Mouse (Mus musculus) gastrocnemius, adult 18-20 months (tissue): ENCODE data around the gene Btbd9. TPM values are rescaled to one million over a fixed set of nuclear protein-coding genes. Genes with fewer than 3 reads are reported as not detected.

ENCODE experiments used
- DNase-seq: peaks from one replicate; pipeline ENCODE4 v3.0.0; 2021; ENCODE audit warnings: low spot score
- total RNA-seq, 2 experiments: library from RNA; stranded (reverse); gene quantifications; 2 replicates each; pipeline ENCODE4 v1.2.3; 2021

The Btbd9 gene
- total RNA-seq, 2 experiments from 2014 or later = 11.5 to 15.2 TPM

- DNase-seq = no peak
Observed at GRCm38 (mm10) chr17:30253924-30254323, 322.4 kb downstream of the Btbd9 start.

DNA sequence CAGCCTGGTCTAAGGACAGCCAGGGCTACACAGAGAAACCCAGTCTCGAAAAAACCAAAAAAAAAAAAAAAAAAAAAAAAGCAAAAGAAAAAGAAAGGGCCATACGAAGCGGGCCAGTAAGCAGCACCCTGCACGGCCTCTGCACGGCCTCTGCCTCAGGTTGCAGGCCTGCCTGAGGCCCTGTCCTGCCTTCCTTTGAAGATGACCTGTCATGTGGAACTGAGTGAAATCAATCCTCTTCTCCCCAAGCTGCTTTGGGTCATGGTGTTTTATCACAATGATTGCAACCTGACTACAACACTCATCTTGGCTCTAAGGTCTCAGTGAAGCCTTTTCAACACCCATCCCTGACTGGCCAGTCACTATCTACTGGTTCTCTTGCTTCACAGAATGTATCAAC is 323.3 kb downstream of the Btbd9 start:
- no peak for DNase-seq

GRCm38 (mm10) chr17:30245308-30245706 is 331.0 kb downstream of the Btbd9 start:
- DNase-seq = no peak

DNA sequence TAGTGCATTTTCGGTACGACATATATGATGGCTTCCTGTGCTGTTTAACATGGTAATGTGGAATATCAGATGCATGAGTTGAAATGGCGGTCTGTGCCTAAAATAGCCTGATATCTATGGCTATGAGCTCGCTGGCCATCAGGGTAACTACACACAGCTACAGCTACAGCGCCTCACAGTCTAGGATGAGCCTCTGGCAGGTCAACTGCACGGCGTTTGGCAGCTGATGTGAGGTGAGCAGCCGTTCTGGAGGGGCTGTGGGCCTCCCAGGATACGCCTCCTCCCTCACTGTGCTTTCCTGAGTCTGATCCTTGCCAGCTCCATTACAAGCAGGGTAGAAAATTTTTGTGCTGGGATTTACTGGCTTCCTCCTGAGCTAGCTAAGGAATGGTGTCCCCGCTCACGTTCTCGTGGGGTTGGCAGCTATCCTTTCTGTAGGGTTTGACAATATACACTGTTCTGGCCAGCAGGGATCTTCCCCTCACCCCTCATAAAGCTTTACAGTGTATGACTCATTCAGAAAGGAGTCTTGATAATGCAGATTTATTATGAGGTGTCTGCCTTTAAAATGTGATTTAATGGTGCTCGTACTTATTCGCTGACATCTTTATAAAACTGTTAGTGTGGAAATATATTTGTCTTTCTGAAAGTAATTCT is 331.5 kb downstream of the Btbd9 start:
- DNase-seq = no peak

- peak; percentile 26 for DNase-seq
Observed at GRCm38 (mm10) chr17:30243540-30243939, 332.7 kb downstream of the Btbd9 start.

- no peak for DNase-seq
Observed at GRCm38 (mm10) chr17:30242647-30243046, 333.6 kb downstream of the Btbd9 start.

- no peak for DNase-seq
Observed at GRCm38 (mm10) chr17:30241720-30242322, 334.5 kb downstream of the Btbd9 start.

GRCm38 (mm10) chr17:30241061-30241460 is 335.2 kb downstream of the Btbd9 start:
- DNase-seq = no peak

DNA sequence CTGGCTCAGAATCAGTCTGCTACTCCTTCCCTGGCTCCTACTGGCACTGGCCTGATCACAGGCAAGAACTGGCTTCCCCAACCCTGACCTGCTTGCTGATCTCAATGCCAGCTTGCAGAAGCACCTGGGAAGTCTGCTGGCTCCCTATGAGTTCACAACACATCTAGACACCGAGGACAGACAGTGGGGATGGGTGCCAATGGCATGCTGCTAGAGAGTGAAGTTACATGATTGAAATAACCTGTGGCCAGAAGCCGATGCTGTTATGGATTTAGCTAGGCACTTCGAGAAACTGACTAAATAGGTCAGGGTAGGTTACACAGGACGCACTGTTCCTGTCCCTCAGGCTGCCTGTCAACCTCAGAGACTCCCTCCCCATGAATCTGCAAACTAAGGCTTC is 335.6 kb downstream of the Btbd9 start:
- peak; percentile 86 for DNase-seq

DNA sequence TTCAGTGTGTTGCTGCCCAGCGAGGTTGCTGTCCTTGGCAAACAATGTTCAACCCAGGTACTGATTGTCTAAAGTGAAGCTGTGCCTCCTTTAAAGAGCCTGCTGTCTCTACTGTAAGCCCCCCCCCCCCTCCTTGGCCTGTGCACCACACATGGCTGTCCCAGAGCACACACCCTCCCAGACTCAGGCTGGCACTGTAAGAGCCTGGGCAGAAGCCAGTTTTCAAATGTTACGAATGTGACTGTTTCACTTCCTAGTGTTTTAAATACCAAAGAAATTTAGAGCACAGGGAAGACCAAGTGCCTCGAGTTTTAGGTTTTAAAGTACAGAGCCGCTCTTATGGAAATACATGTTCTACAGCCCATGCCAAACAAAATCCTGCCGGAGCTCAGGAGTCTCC is 336.8 kb downstream of the Btbd9 start:
- DNase-seq = no peak

- DNase-seq = no peak
Observed at GRCm38 (mm10) chr17:30237600-30237999, 338.7 kb downstream of the Btbd9 start.

DNA sequence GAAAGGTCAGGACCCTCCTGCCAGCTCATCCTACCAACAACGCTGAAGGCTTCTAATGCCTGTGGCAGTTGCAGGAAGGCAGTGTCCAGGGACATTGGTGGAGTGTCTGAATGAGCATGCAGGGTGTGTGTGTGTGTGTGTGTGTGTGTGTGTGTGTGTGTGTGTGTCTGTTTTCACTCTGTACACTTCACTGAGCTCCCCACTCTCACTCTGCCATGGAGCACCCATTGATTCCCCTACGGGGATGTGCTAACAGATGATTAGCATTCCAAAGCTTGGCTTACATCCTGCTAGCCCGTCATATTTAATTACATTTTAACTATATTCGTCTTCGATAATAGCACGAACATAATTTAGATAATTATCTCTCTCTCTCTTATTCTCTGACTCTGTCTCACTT is 339.7 kb downstream of the Btbd9 start:
- no peak for DNase-seq

GRCm38 (mm10) chr17:30235380-30235779 is 340.9 kb downstream of the Btbd9 start:
- DNase-seq = no peak

- no peak for DNase-seq
Observed at GRCm38 (mm10) chr17:30232698-30233097, 343.6 kb downstream of the Btbd9 start.

- no peak for DNase-seq
Observed at GRCm38 (mm10) chr17:30231483-30231882, 344.8 kb downstream of the Btbd9 start.

DNA sequence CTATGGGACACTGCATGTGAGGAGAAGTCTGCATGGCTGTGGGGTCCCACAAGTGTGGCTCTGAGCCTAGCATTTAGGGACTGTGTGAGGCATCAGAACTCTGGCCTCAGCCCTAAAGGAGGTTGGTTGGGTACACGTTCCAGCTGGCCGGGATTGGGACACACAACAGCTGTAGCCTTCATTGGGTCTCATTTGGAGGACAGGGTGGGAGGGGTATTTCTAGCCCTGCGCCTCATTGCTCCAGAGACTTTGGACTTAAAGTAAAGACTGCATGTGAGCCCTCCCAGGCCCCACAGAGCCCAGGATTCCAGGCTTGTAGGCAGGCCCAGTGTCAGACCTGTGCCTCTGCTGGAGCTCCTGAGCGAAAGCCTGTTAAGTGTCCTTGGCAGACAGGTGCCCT is 345.9 kb downstream of the Btbd9 start:
- no peak for DNase-seq

GRCm38 (mm10) chr17:30228439-30229215 is 347.7 kb downstream of the Btbd9 start:
- no peak for DNase-seq

- DNase-seq = no peak
Observed at GRCm38 (mm10) chr17:30225030-30225740, 351.1 kb downstream of the Btbd9 start.

DNA sequence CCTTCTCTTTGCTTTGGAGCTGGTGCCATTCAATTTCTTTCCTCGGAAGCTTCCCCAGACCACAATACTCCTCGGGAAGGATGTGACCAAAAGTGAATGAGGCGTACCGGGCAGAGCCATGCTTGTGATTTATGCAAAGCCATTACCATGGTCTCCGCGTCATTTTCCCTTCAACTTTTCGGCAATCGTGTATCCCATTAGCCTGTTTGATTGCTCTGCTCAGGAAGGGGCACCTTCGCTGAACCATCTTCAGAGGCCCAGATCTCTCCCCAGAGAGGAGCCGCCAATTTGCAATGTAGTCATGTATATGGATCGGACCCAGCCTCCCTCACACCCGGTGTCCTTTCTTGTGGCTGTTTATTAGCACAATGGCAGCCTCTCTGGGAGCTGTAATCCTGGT is 353.5 kb downstream of the Btbd9 start:
- no peak for DNase-seq

GRCm38 (mm10) chr17:30222361-30222760 is 353.9 kb downstream of the Btbd9 start:
- no peak for DNase-seq

GRCm38 (mm10) chr17:30221677-30222076 is 354.6 kb downstream of the Btbd9 start:
- no peak for DNase-seq

DNA sequence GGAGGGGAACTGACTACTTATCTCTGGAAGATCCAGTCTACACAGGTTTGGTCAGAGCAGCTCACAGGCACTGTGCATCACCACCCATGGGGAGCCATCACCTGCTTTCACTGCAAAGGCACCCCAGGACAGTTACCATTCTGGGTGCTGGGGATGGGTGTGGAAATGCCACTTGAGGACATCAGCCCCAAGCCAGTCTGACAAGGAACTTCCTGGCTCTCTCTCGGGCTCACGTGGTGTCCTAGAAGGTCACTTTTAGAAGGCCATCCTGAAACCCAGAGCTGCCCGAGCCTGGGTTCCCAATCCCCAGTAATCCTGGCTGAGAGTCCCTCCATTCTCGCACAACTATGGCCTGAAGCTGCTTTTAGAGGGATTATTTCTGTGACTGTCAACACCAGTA is 360.5 kb downstream of the Btbd9 start:
- DNase-seq = no peak
